Mouse (Mus musculus): ENCODE measurements at regions not wholly inside any gene's neighbourhood (a gene's known extent, or its start where the extent isn't known, plus 50 kb on each side); places are given as distances from the start of the nearest gene placed in this dataset.

DNA sequence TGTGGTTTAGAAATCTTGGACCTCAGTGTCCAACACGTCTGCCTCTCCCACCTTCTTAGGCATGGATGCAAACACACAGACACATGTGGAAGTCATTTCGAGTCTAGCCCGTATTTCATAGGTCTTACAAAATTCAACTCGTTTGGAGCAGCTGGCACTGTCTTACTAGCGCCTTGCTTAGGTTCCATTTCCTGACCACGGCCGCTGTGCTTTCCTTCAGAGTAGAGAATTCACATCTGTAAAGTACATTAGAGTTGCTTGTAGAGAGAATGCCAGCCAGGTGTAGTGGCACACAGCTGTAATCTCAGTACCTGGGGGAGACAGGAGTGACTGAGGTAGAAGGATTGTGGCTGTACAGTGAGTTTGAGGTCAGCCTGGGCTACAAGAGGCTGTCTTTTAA is 346.6 kb downstream of the Zfp706 start:
- Histone ChIP-seq H3K36me3 (ENCODE audit: insufficient read depth, low read length) (no peaks in the 10 kb centered on the region), H3K4me2 (ENCODE audit: low read depth, low read length, poor library complexity, severe bottlenecking) (no peak overlapping the region), H3K9me3 (ENCODE audit: low read length) (no peaks in the 10 kb centered on the region), H3K4me1 (ENCODE audit: insufficient read depth, low read length) (no peaks in the 10 kb centered on the region), H3K27ac (ENCODE audit: low read depth, low read length) (no peak overlapping the region), H3K27me3 (ENCODE audit: insufficient read depth, low read length) (no peaks in the 10 kb centered on the region), H3K4me3 (ENCODE audit: low read depth, low read length) (no peak overlapping the region), H3K9ac (replicated peaks; ENCODE audit: low read length, poor library complexity, severe bottlenecking) (no peak overlapping the region)
- no peak for DNase-seq (ENCODE audit: low spot score)
- no peak for ATAC-seq (ENCODE audit: low FRiP score)
- TF ChIP-seq CTCF (IDR thresholded peaks at IDR 0.05): no peak
- 87% methylated on average over 7 of the region's 7 CpGs for WGBS

Data from midbrain, postnatal 0 days (tissue).